Mouse (Mus musculus) MEL (cell line): ENCODE data around the gene Olfr544. TPM values are rescaled to one million over a fixed set of nuclear protein-coding genes. Genes with fewer than 3 reads are reported as not detected.
"Not testable (repeated sequence)": the region's sequence is repeated elsewhere in the genome, so short reads cannot be mapped to it uniquely, and the experiment has no call there.

ENCODE experiments used
- DNase-seq: peaks from one replicate; pipeline ENCODE4 v3.0.0; 2011; ENCODE audit warnings: low read depth, low spot score
- H3K27ac ChIP-seq: 2 replicates; pipeline ENCODE4 v1.5.1; 2012; ENCODE audit warnings: low read depth, mild to moderate bottlenecking, control low read depth, low read length, moderate library complexity; ENCODE audit not compliant: control insufficient read depth
- H3K27me3 ChIP-seq, 2 experiments: fragments of 150-350 bp in 1 of 2; sonication (generic) in 1 of 2; 2 replicates each; pipeline ENCODE4 v1.6.1; 2012; ENCODE audit warnings: low read length in 2 of 2, mild to moderate bottlenecking in 2 of 2, improper control_type of control experiment in 1 of 2, moderate library complexity in 1 of 2; ENCODE audit not compliant: insufficient read depth in 2 of 2, control insufficient read depth in 1 of 2
- H3K36me3 ChIP-seq, 2 experiments: 2 replicates each; pipeline ENCODE4 v1.6.1; 2012 to 2014; ENCODE audit warnings: low read length in 2 of 2, improper control_type of control experiment in 1 of 2, inconsistent platforms in 1 of 2, mild to moderate bottlenecking in 1 of 2; ENCODE audit not compliant: insufficient read depth in 2 of 2, control insufficient read depth in 1 of 2
- H3K4me1 ChIP-seq, 2 experiments: fragments of 150-350 bp in 1 of 2; sonication (generic) in 1 of 2; 2 replicates each; pipeline ENCODE4 v1.6.1; 2012; ENCODE audit warnings: low read length in 2 of 2, improper control_type of control experiment in 1 of 2, mild to moderate bottlenecking in 1 of 2; ENCODE audit not compliant: insufficient read depth in 2 of 2, control insufficient read depth in 1 of 2
- H3K4me3 ChIP-seq, 2 experiments: fragments of 150-350 bp in 1 of 2; sonication (generic) in 1 of 2; 2 replicates each; pipeline ENCODE4 v1.5.1; 2012; ENCODE audit warnings: low read depth in 2 of 2, low read length in 2 of 2, mild to moderate bottlenecking in 2 of 2, moderate library complexity in 2 of 2, control low read depth in 1 of 2, improper control_type of control experiment in 1 of 2; ENCODE audit not compliant: control insufficient read depth in 1 of 2, insufficient read depth in 1 of 2
- H3K79me2 ChIP-seq: 2 replicates; pipeline ENCODE4 v1.6.1; 2012; ENCODE audit warnings: mild to moderate bottlenecking, low read length, moderate library complexity; ENCODE audit not compliant: control insufficient read depth, poor library complexity, insufficient read depth
- H3K9ac ChIP-seq: 2 replicates; pipeline ENCODE4 v1.6.1; 2012; ENCODE audit warnings: low read depth, mild to moderate bottlenecking, control low read depth, low read length, moderate library complexity; ENCODE audit not compliant: control insufficient read depth, poor library complexity, severe bottlenecking
- H3K9me3 ChIP-seq: fragments of 150-350 bp; sonication (generic); replicated peaks from 2 replicates; pipeline ENCODE4 v1.6.1; 2012; ENCODE audit warnings: mild to moderate bottlenecking, low read length, improper control_type of control experiment, moderate library complexity; ENCODE audit not compliant: insufficient read depth
- BHLHE40 ChIP-seq: IDR thresholded peaks from 2 replicates; pipeline ENCODE4 v1.6.1; 2012; ENCODE audit warnings: low read depth, mild to moderate bottlenecking, inconsistent platforms, low read length, improper control_type of control experiment, borderline replicate concordance
- CHD1 ChIP-seq: IDR thresholded peaks from 2 replicates; pipeline ENCODE4 v1.6.1; 2012; ENCODE audit warnings: low read depth, mild to moderate bottlenecking, inconsistent platforms, low read length, improper control_type of control experiment
- CTCF ChIP-seq, 3 experiments: IDR thresholded peaks in 2 of 3; conservative IDR thresholded peaks in 1 of 3; 2 replicates each; pipeline ENCODE4 v1.5.1; 2011 to 2012; ENCODE audit warnings: low read length in 3 of 3, low read depth in 2 of 3, mild to moderate bottlenecking in 2 of 3, improper control_type of control experiment in 1 of 3, inconsistent platforms in 1 of 3, mixed read lengths in 1 of 3, moderate library complexity in 1 of 3; ENCODE audit not compliant: control insufficient read depth in 1 of 3, insufficient read depth in 1 of 3, poor library complexity in 1 of 3, severe bottlenecking in 1 of 3
- EP300 ChIP-seq, 2 experiments: IDR thresholded peaks; 2 replicates each; pipeline ENCODE4 v1.6.1; 2011; ENCODE audit warnings: improper control_type of control experiment in 2 of 2, low read length in 2 of 2, low read depth in 1 of 2, mild to moderate bottlenecking in 1 of 2
- ETS1 ChIP-seq: IDR thresholded peaks from 2 replicates; pipeline ENCODE4 v1.6.1; 2012; ENCODE audit warnings: low read depth, mild to moderate bottlenecking, inconsistent platforms, low read length, improper control_type of control experiment, moderate library complexity
- GATA1 ChIP-seq: IDR thresholded peaks from 2 replicates; pipeline ENCODE4 v1.6.1; 2011; ENCODE audit warnings: low read depth, low read length, improper control_type of control experiment
- HCFC1 ChIP-seq: IDR thresholded peaks from 2 replicates; pipeline ENCODE4 v1.6.1; 2012; ENCODE audit warnings: low read depth, mild to moderate bottlenecking, inconsistent platforms, low read length, improper control_type of control experiment, moderate library complexity
- JUND ChIP-seq: IDR thresholded peaks from 2 replicates; pipeline ENCODE4 v1.6.1; 2011; ENCODE audit warnings: low read depth, mild to moderate bottlenecking, improper control_type of control experiment, low read length
- KAT2A ChIP-seq: conservative IDR thresholded peaks from 2 replicates; pipeline ENCODE4 v1.6.1; 2012; ENCODE audit warnings: low read depth, low read length, improper control_type of control experiment, inconsistent platforms
- MAFK ChIP-seq: IDR thresholded peaks from 2 replicates; pipeline ENCODE4 v1.6.1; 2011; ENCODE audit warnings: low read depth, mild to moderate bottlenecking, low read length, improper control_type of control experiment, borderline replicate concordance
- MAX ChIP-seq: IDR thresholded peaks from 2 replicates; pipeline ENCODE4 v1.6.1; 2011; ENCODE audit warnings: low read length, improper control_type of control experiment
- MAZ ChIP-seq: IDR thresholded peaks from 2 replicates; pipeline ENCODE4 v1.6.1; 2012; ENCODE audit warnings: low read depth, mild to moderate bottlenecking, inconsistent platforms, low read length, improper control_type of control experiment
- MEF2A ChIP-seq: IDR thresholded peaks from 2 replicates; pipeline ENCODE4 v1.6.1; 2014; ENCODE audit warnings: low read depth, mild to moderate bottlenecking, inconsistent platforms, low read length, improper control_type of control experiment; ENCODE audit not compliant: poor library complexity, insufficient replicate concordance, severe bottlenecking; ENCODE audit errors: extremely low read depth
- NRF1 ChIP-seq: IDR thresholded peaks from 2 replicates; pipeline ENCODE4 v1.6.1; 2014; ENCODE audit warnings: low read depth, mild to moderate bottlenecking, inconsistent platforms, low read length, improper control_type of control experiment, moderate library complexity; ENCODE audit not compliant: poor library complexity, insufficient read depth, severe bottlenecking
- POLR2A ChIP-seq, 2 experiments: IDR thresholded peaks; 2 replicates each; pipeline ENCODE4 v1.6.1; 2011 to 2012; ENCODE audit warnings: low read length in 2 of 2, mild to moderate bottlenecking in 2 of 2, control low read depth in 1 of 2, improper control_type of control experiment in 1 of 2, low read depth in 1 of 2, moderate library complexity in 1 of 2; ENCODE audit not compliant: control insufficient read depth in 1 of 2, insufficient read depth in 1 of 2, poor library complexity in 1 of 2
- POLR2AphosphoS2 ChIP-seq: IDR thresholded peaks from 2 replicates; pipeline ENCODE4 v1.6.1; 2011; ENCODE audit warnings: low read length, improper control_type of control experiment
- RAD21 ChIP-seq: IDR thresholded peaks from 2 replicates; pipeline ENCODE4 v1.6.1; 2011; ENCODE audit warnings: mild to moderate bottlenecking, low read depth, low read length, improper control_type of control experiment
- RCOR1 ChIP-seq: IDR thresholded peaks from 2 replicates; pipeline ENCODE4 v1.6.1; 2012; ENCODE audit warnings: low read depth, mild to moderate bottlenecking, inconsistent platforms, low read length, improper control_type of control experiment
- SIN3A ChIP-seq: IDR thresholded peaks from 2 replicates; pipeline ENCODE4 v1.6.1; 2012; ENCODE audit warnings: low read length, improper control_type of control experiment, inconsistent platforms
- TAL1 ChIP-seq: IDR thresholded peaks from 2 replicates; pipeline ENCODE4 v1.6.1; 2012; ENCODE audit warnings: mild to moderate bottlenecking, inconsistent platforms, low read length, moderate library complexity, mixed read lengths
- TBP ChIP-seq: IDR thresholded peaks from 2 replicates; pipeline ENCODE4 v1.8.0; 2011; ENCODE audit warnings: low read depth, low read length, improper control_type of control experiment
- TCF12 ChIP-seq: IDR thresholded peaks from 2 replicates; pipeline ENCODE4 v1.6.1; 2014; ENCODE audit warnings: low read depth, mild to moderate bottlenecking, inconsistent platforms, low read length, improper control_type of control experiment, moderate library complexity
- UBTF ChIP-seq: IDR thresholded peaks from 2 replicates; pipeline ENCODE4 v1.6.1; 2012; ENCODE audit warnings: low read depth, mild to moderate bottlenecking, inconsistent platforms, low read length, improper control_type of control experiment, moderate library complexity, borderline replicate concordance; ENCODE audit not compliant: insufficient read depth
- USF1 ChIP-seq: IDR thresholded peaks from 2 replicates; pipeline ENCODE4 v1.6.1; 2014; ENCODE audit warnings: low read depth, mild to moderate bottlenecking, inconsistent platforms, low read length, improper control_type of control experiment, moderate library complexity
- ZKSCAN1 ChIP-seq: IDR thresholded peaks from 2 replicates; pipeline ENCODE4 v1.6.1; 2012; ENCODE audit warnings: low read depth, mild to moderate bottlenecking, inconsistent platforms, low read length, improper control_type of control experiment, moderate library complexity
- polyA plus RNA-seq, 2 experiments: library from polyadenylated mRNA; stranded (reverse) in 1 of 2; unstranded in 1 of 2; fragments of >175 nt in 1 of 2; fragments of >200 nt in 1 of 2; gene quantifications; 2 replicates each; pipeline versions ENCODE4 v1.2.1 to v1.2.4; 2012; ENCODE audit warnings: low replicate concordance in 2 of 2, low read depth in 1 of 2; ENCODE audit not compliant: insufficient read length in 2 of 2, insufficient read depth in 1 of 2, missing spikeins in 1 of 2
- total RNA-seq: library from RNA; depleted of rRNA; stranded (reverse); fragments of 300-350 nt; gene quantifications from 2 replicates; pipeline ENCODE4 v1.2.3, GENCODE M21; 2012

Gene Olfr544
- total and polyA plus RNA-seq, 3 experiments = 0.04 to 0.07 TPM; not detected in 1

DNA sequence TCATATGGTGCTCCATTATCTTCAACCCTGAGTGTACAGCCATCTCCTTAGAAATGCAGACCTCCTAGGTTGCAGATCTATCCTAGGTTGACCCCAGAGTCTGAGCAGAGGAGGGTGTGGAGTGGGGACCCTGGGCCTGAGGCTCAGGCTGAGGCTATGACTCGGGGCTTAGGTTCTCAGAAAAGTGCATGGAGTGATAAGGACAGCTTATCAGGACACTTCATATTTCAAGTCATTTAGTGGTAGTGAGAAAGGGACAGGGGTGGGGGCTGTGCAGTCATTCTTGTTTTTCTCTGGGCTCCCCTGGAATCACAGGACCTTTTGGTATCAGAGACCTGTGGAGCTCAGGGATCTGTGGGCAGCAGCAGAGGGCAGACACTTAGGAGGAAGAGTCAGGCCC, 2.0 kb downstream of the Olfr544 start:
- peaks cover 0 to 26% of the 10 kb centered on the region in 2 experiments; a peak in 2 of 4 replicates for H3K36me3 ChIP-seq
- peaks cover 7 to 22% of the 10 kb centered on the region in 2 experiments for H3K4me1 ChIP-seq

DNA sequence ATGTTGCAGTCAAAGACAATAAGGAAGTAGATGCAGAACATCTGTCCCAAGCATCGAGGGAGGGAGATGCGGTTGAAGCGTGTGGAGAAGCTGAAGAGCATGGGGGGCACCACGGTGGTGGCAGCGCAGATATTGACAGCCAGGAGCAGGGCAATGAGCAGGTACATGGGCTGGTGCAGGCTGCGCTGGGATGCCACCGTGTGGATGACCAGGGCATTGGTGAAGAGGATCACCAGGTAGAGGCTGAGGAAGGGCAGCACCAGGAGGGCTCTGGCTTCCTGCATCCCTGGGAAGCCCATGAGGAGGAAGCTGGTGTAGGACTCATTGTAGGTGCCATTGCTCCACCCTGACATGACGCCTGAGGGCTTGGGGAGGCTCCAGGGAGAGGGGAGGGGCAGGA, 3.3 kb downstream of the Olfr544 start:
- DNase-seq, H3K27ac ChIP-seq, H3K9me3 ChIP-seq, H3K9ac ChIP-seq, H3K79me2 ChIP-seq, H3K4me3 ChIP-seq, H3K27me3 ChIP-seq: not testable (repeated sequence)
- H3K36me3 ChIP-seq = peaks cover 0 to 26% of the 10 kb centered on the region in 2 experiments; a peak in 2 of 4 replicates
- H3K4me1 ChIP-seq = peaks cover 7 to 22% of the 10 kb centered on the region in 2 experiments

More for the DNA sequence above, 2.0 kb downstream of the Olfr544 start:
- peak; percentile 44 for DNase-seq
- TF ChIP-seq HCFC1 (no peak), ETS1 (peak; percentile 54; the same call in 1 of the 2 replicates), MAZ (0 out of 2 replicates have a peak, but pooled peaks have one; percentile 47), GATA1 (peak; percentile 83), CTCF (IDR thresholded peaks at IDR 0.05 in 2 of 3, conservative IDR thresholded peaks at IDR 0.05 in 1 of 3; ENCODE audit: control insufficient read depth in 1 of 3, insufficient read depth in 1 of 3, low read depth in 2 of 3, low read length in 3 of 3, poor library complexity in 1 of 3, severe bottlenecking in 1 of 3) (no peak), TCF12 (peak; percentile 67), EP300 (IDR thresholded peaks at IDR 0.05; ENCODE audit: low read depth in 1 of 2, low read length in 2 of 2) (peak; percentile 67 to 68), RCOR1 (peak; percentile 58; the same call in 1 of the 2 replicates)
- Histone ChIP-seq H3K4me3 (no peak overlapping the region), H3K9me3 (no peaks in the 10 kb centered on the region), H3K9ac (no peak overlapping the region), H3K79me2 (no peaks in the 10 kb centered on the region), H3K27ac (peak overlapping the region; percentile 38), H3K27me3 (no peaks in the 10 kb centered on the region)

GRCm38 (mm10) chr7:102483665-102484064, 4.4 kb downstream of the Olfr544 start:
- H3K79me2 ChIP-seq = no peaks in the 10 kb centered on the region
- DNase-seq = peak; percentile 71
- H3K4me1 ChIP-seq = peaks cover 7 to 22% of the 10 kb centered on the region in 2 experiments
- no peak overlapping the region for H3K4me3 ChIP-seq
- peak overlapping the region; percentile 47; the same call in 1 of the 2 replicates for H3K27ac ChIP-seq
- no peaks in the 10 kb centered on the region for H3K9me3 ChIP-seq
- no peak overlapping the region for H3K9ac ChIP-seq
- peaks cover 0 to 26% of the 10 kb centered on the region in 2 experiments; a peak in 2 of 4 replicates for H3K36me3 ChIP-seq
- H3K27me3 ChIP-seq = no peaks in the 10 kb centered on the region
- no peak for TF ChIP-seq RAD21
- peak; percentile 39; the same call in 1 of the 2 replicates for TF ChIP-seq GATA1
- no peak for TF ChIP-seq TAL1
- peak; percentile 66; the same call in 1 of the 2 replicates for TF ChIP-seq JUND
- TF ChIP-seq TBP = no peak
- TF ChIP-seq POLR2AphosphoS2 = no peak
- TF ChIP-seq CHD1 = no peak
- peak; percentile 35; the same call in 1 of the 2 replicates for TF ChIP-seq SIN3A
- TF ChIP-seq BHLHE40 = no peak
- TF ChIP-seq KAT2A = no peak
- TF ChIP-seq NRF1 = no peak
- TF ChIP-seq ZKSCAN1 = no peak
- no peak for TF ChIP-seq POLR2A (IDR thresholded peaks at IDR 0.05; ENCODE audit: control insufficient read depth in 1 of 2, insufficient read depth in 1 of 2, low read depth in 1 of 2, low read length in 2 of 2, poor library complexity in 1 of 2)
- TF ChIP-seq ETS1 = peak; percentile 45
- no peak for TF ChIP-seq USF1
- TF ChIP-seq EP300 (IDR thresholded peaks at IDR 0.05; ENCODE audit: low read depth in 1 of 2, low read length in 2 of 2) = peak; percentile 39 to 78; a peak in 3 of 4 replicates
- TF ChIP-seq MAX = peak; percentile 34; the same call in 1 of the 2 replicates
- TF ChIP-seq UBTF = no peak
- no peak for TF ChIP-seq MAZ
- no peak for TF ChIP-seq MEF2A
- TF ChIP-seq MAFK = no peak
